Mouse (Mus musculus): ENCODE data around the gene Bcap31. TPM values are rescaled to one million over a fixed set of nuclear protein-coding genes. Genes with fewer than 3 reads are reported as not detected.

The Bcap31 gene
- polyA plus RNA-seq, 1 experiment from 2014 or later: 235 TPM

DNA sequence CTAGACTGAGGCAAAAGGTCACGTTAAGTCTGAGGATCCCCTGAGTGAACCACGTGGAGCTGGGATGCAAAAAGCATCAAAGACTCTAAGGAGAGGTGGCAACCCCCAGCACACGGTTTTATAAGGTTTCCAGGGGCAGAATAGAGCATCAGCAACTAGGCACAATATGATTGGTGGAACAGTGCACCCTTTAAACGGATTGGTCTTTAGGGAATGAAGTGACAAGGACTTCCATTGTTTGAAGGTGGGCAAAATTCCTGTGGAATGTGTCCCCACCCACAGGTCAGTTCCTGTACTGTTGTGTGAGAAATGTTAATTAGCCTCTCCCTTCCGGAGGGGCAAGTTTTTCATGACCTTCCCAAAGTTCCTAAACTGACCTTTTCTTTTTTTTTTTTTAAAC lies 23.2 kb upstream of the Bcap31 start:
- no peak for DNase-seq
- Histone ChIP-seq H3K4me3 (ENCODE audit: low read depth, low read length) (no peak overlapping the region), H3K9me3 (ENCODE audit: low read depth, low read length) (no peaks in the 10 kb centered on the region), H3K27me3 (ENCODE audit: insufficient read depth, low read length) (no peaks in the 10 kb centered on the region), H3K27ac (ENCODE audit: low read depth) (no peak overlapping the region), H3K9ac (no peak overlapping the region), H3K36me3 (ENCODE audit: insufficient read depth) (0 out of 2 replicates have a peak, but pooled peaks cover 5% of the 10 kb centered on the region), H3K4me1 (ENCODE audit: insufficient read depth) (no peaks in the 10 kb centered on the region), H3K4me2 (no peak overlapping the region)
- no peak for TF ChIP-seq CTCF (IDR thresholded peaks at IDR 0.05; ENCODE audit: low read depth)
- 59% methylated on average over 5 of the region's 5 CpGs for WGBS
- no peak for ATAC-seq (ENCODE audit: insufficient read depth)

- 63% methylated on average over 1 of the region's 1 CpGs for WGBS
- no peaks in the 10 kb centered on the region for H3K27me3 ChIP-seq (ENCODE audit: insufficient read depth, low read length)
- no peak overlapping the region for H3K9ac ChIP-seq
- H3K4me3 ChIP-seq (ENCODE audit: low read depth, low read length): no peak overlapping the region
- DNase-seq (no peak), ATAC-seq (ENCODE audit: insufficient read depth) (no peak)
- 0 out of 2 replicates have a peak, but pooled peaks cover 5% of the 10 kb centered on the region for H3K36me3 ChIP-seq (ENCODE audit: insufficient read depth)
- H3K4me1 ChIP-seq (ENCODE audit: insufficient read depth): no peaks in the 10 kb centered on the region
- no peak overlapping the region for H3K4me2 ChIP-seq
- H3K27ac ChIP-seq (ENCODE audit: low read depth): no peak overlapping the region
- no peaks in the 10 kb centered on the region for H3K9me3 ChIP-seq (ENCODE audit: low read depth, low read length)
- TF ChIP-seq CTCF (IDR thresholded peaks at IDR 0.05; ENCODE audit: low read depth): peak; percentile 22; the same call in 1 of the 2 replicates
Observed at GRCm38 (mm10) chrX:73738155-73738554, 22.2 kb upstream of the Bcap31 start.

DNA sequence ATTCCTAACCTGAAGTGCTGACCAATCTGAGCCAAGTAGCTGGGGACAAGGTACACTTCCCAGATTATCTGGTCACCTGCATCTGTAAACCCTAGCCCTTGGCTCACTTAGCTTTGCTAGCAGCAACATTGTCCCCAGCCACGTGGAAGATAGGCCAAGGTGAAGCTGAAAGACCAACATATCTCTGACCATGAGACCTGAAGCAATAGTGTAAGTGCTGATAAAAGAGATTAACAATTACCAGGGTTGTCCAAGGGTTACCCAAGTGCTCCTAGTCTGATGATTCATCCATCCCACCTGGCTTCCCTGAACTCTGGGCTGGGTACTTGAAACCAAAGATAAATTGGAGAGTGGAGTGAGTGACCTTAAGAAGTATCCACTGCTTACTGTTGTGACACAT lies 14.9 kb upstream of the Bcap31 start:
- no peak overlapping the region for H3K4me2 ChIP-seq
- H3K36me3 ChIP-seq (ENCODE audit: insufficient read depth): 0 out of 2 replicates have a peak, but pooled peaks cover 8% of the 10 kb centered on the region
- WGBS: 45% methylated on average over 1 of the region's 1 CpGs
- no peaks in the 10 kb centered on the region for H3K27me3 ChIP-seq (ENCODE audit: insufficient read depth, low read length)
- no peaks in the 10 kb centered on the region for H3K9me3 ChIP-seq (ENCODE audit: low read depth, low read length)
- no peaks in the 10 kb centered on the region for H3K4me1 ChIP-seq (ENCODE audit: insufficient read depth)
- DNase-seq (no peak), ATAC-seq (ENCODE audit: insufficient read depth) (no peak)
- no peak overlapping the region for H3K27ac ChIP-seq (ENCODE audit: low read depth)
- no peak overlapping the region for H3K9ac ChIP-seq
- H3K4me3 ChIP-seq (ENCODE audit: low read depth, low read length): no peak overlapping the region
- no peak for TF ChIP-seq CTCF (IDR thresholded peaks at IDR 0.05; ENCODE audit: low read depth)

DNA sequence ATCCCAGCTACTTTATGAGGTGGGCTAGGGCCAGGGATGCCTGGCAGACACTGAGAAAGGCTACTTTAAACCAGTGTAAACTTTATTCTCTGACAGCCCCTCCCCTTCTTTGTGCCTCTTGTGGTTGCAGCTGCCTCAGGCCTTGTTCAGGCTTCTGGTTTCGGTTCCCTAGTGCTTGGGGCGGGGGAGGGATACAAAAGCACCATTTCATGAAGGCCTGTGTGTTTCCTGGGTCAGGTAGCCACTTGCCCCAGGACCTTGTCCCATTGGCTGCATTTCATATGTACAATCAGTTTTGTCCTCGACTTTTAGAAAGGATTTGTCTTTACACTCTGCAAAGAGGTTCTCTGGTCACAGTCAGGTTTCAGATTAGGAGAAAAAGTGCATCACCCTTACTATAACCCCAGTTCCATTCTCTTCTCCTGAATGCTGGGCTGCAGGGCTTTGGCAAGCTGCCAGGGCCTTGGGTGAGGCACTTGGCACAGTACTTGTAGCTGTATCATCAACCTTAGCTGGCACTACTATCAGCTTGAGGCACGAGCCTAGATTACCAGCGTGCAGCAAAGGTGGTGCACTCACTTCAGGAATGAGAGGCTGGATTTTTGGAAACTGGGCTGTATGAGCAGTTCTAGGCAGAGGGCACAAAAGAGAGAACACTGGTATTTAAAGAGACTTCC lies 2.8 kb upstream of the Bcap31 start:
- peak overlapping the region; percentile 77 for H3K27ac ChIP-seq (ENCODE audit: low read depth)
- DNase-seq (peak; percentile 56), ATAC-seq (ENCODE audit: insufficient read depth) (no peak)
- H3K4me3 ChIP-seq (ENCODE audit: low read depth, low read length): no peak overlapping the region
- H3K9me3 ChIP-seq (ENCODE audit: low read depth, low read length): no peaks in the 10 kb centered on the region
- TF ChIP-seq CTCF (IDR thresholded peaks at IDR 0.05; ENCODE audit: low read depth): no peak
- 36% methylated on average over 5 of the region's 5 CpGs for WGBS
- no peak overlapping the region; the same call in 1 of the 2 replicates for H3K9ac ChIP-seq
- 0 out of 2 replicates have a peak, but pooled peaks cover 4% of the 10 kb centered on the region for H3K36me3 ChIP-seq (ENCODE audit: insufficient read depth)
- H3K27me3 ChIP-seq (ENCODE audit: insufficient read depth, low read length): no peaks in the 10 kb centered on the region
- H3K4me2 ChIP-seq: peak overlapping the region; percentile 67
- H3K4me1 ChIP-seq (ENCODE audit: insufficient read depth): no peaks in the 10 kb centered on the region

GRCm38 (mm10) chrX:73718271-73718670 lies 2.3 kb upstream of the Bcap31 start:
- Histone ChIP-seq H3K27ac (ENCODE audit: low read depth) (peak overlapping the region; percentile 77), H3K4me2 (peak overlapping the region; percentile 67), H3K9ac (no peak overlapping the region), H3K36me3 (ENCODE audit: insufficient read depth) (peaks cover 10% of the 10 kb centered on the region; the same call in 1 of the 2 replicates), H3K4me3 (ENCODE audit: low read depth, low read length) (no peak overlapping the region), H3K27me3 (ENCODE audit: insufficient read depth, low read length) (no peaks in the 10 kb centered on the region), H3K4me1 (ENCODE audit: insufficient read depth) (no peaks in the 10 kb centered on the region), H3K9me3 (ENCODE audit: low read depth, low read length) (no peaks in the 10 kb centered on the region)
- ATAC-seq (ENCODE audit: insufficient read depth) (no peak), DNase-seq (no peak)
- TF ChIP-seq CTCF (IDR thresholded peaks at IDR 0.05; ENCODE audit: low read depth): no peak
- WGBS: 33% methylated on average over 3 of the region's 3 CpGs

DNA sequence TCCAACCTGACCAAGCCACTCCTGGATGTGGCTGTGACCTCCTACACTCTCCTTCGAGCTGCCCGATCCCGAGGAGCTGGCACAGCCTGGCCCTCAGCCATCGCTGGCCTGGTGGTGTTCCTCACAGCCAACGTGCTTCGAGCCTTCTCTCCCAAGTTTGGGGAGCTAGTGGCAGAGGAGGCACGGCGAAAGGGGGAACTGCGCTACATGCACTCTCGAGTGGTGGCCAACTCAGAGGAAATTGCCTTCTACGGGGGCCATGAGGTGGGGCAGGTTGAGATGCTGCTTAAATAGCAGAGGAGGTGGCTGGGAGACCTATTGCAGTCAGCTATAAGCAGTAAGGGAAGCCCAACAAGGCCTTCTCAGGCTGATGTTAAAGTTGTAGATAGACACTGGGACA lies 1.7 kb upstream of the Bcap31 start:
- no peak for TF ChIP-seq CTCF (IDR thresholded peaks at IDR 0.05; ENCODE audit: low read depth)
- H3K36me3 ChIP-seq (ENCODE audit: insufficient read depth): peaks cover 12% of the 10 kb centered on the region; the same call in 1 of the 2 replicates
- H3K4me1 ChIP-seq (ENCODE audit: insufficient read depth): no peaks in the 10 kb centered on the region
- DNase-seq: no peak
- WGBS: 52% methylated on average over 11 of the region's 11 CpGs
- H3K27ac ChIP-seq (ENCODE audit: low read depth): no peak overlapping the region; the same call in 1 of the 2 replicates
- no peaks in the 10 kb centered on the region for H3K27me3 ChIP-seq (ENCODE audit: insufficient read depth, low read length)
- no peak overlapping the region for H3K9ac ChIP-seq
- H3K4me2 ChIP-seq: peak overlapping the region; percentile 67
- ATAC-seq (ENCODE audit: insufficient read depth): no peak
- H3K9me3 ChIP-seq (ENCODE audit: low read depth, low read length): no peaks in the 10 kb centered on the region
- H3K4me3 ChIP-seq (ENCODE audit: low read depth, low read length): peak overlapping the region; percentile 56

GRCm38 (mm10) chrX:73716709-73717545 lies 952 bp upstream of the Bcap31 start:
- Histone ChIP-seq H3K4me2 (peak overlapping the region; percentile 67), H3K9ac (peak overlapping the region; percentile 42), H3K9me3 (ENCODE audit: low read depth, low read length) (no peaks in the 10 kb centered on the region), H3K4me1 (ENCODE audit: insufficient read depth) (no peaks in the 10 kb centered on the region), H3K4me3 (ENCODE audit: low read depth, low read length) (peak overlapping the region; percentile 56), H3K27me3 (ENCODE audit: insufficient read depth, low read length) (no peaks in the 10 kb centered on the region), H3K36me3 (ENCODE audit: insufficient read depth) (peaks cover 19% of the 10 kb centered on the region; the same call in 1 of the 2 replicates), H3K27ac (ENCODE audit: low read depth) (peak overlapping the region; percentile 76)
- no peak for TF ChIP-seq CTCF (IDR thresholded peaks at IDR 0.05; ENCODE audit: low read depth)
- ATAC-seq (ENCODE audit: insufficient read depth) (no peak; the same call in none of the 2 replicates), DNase-seq (peak; percentile 1)
- 20% methylated on average over 30 of the region's 30 CpGs for WGBS

Data from lung, embryonic 14.5 days (tissue).